Mouse (Mus musculus) thymus, adult 2 months (tissue): ENCODE measurements around the gene Pxt1.

Experiments
- CTCF ChIP-seq: fragments of 200-500 bp; IDR thresholded peaks from 2 replicates; pipeline ENCODE4 v1.5.1; 2012; ENCODE audit warnings: mild to moderate bottlenecking, control low read depth, low read length, moderate library complexity, borderline replicate concordance; ENCODE audit not compliant: control insufficient read depth, poor library complexity, insufficient read depth; ENCODE audit errors: extremely low read depth
- POLR2A ChIP-seq: fragments of 200-500 bp; IDR thresholded peaks from 2 replicates; pipeline ENCODE4 v1.6.1; 2012; ENCODE audit warnings: mild to moderate bottlenecking, low read length, control low read depth, moderate library complexity; ENCODE audit not compliant: control insufficient read depth, poor library complexity, insufficient read depth; ENCODE audit errors: extremely low read depth

GRCm38 (mm10) chr17:28930392-28931074 is 13.1 kb downstream of the Pxt1 start:
- TF ChIP-seq CTCF (no peak), POLR2A (no peak)
